ENCODE assay signal across 8 mouse cellular contexts in genomic region chr2:165883846-165884576, GRCm38 (mm10). TPM values are rescaled to one million over a fixed set of nuclear protein-coding genes. Genes with fewer than 3 reads are reported as not detected.
A peak's percentile ranks its signal among the peaks of the same experiment; 100 is the strongest.
DNase-seq lines count a peak whose midpoint lies in the region; ATAC-seq and TF ChIP-seq lines count a peak whose summit lies in the region.

No protein-coding gene starts in this region.

- no peak for TF ChIP-seq CTCF in heart, postnatal 0 days (IDR thresholded peaks at IDR 0.05; ENCODE audit: low read depth)
- TF ChIP-seq CTCF in lung, adult 2 months (IDR thresholded peaks at IDR 0.05; ENCODE audit: insufficient read depth, low read length), result no peak

- H3K9ac ChIP-seq in embryonic facial prominence, embryonic 13.5 days, result peak overlapping the region; percentile 74
- H3K9ac ChIP-seq in heart, postnatal 0 days (replicated peaks; ENCODE audit: low read depth, low read length), result peak overlapping the region; percentile 59

- H3K4me3 ChIP-seq in embryonic facial prominence, embryonic 13.5 days, result peak overlapping the region; percentile 37
- peak overlapping the region; percentile 26 for H3K4me3 ChIP-seq in heart, postnatal 0 days (ENCODE audit: low read depth, low read length)
- peak overlapping the region; percentile 45 for H3K4me3 ChIP-seq in lung, adult 2 months (replicated peaks; ENCODE audit: extremely low read depth, low read depth, low read length)

- no peaks in the 10 kb centered on the region for H3K9me3 ChIP-seq in embryonic facial prominence, embryonic 13.5 days
- no peaks in the 10 kb centered on the region for H3K9me3 ChIP-seq in heart, postnatal 0 days (replicated peaks; ENCODE audit: control insufficient read depth, low read length)

- peaks cover 99% of the 10 kb centered on the region for H3K4me1 ChIP-seq in embryonic facial prominence, embryonic 13.5 days
- H3K4me1 ChIP-seq in heart, postnatal 0 days (ENCODE audit: control insufficient read depth, insufficient read depth), result peaks cover 97% of the 10 kb centered on the region
- H3K4me1 ChIP-seq in lung, adult 2 months (ENCODE audit: control insufficient read depth, insufficient read depth, low read length), result peaks cover 70% of the 10 kb centered on the region

- H3K27ac ChIP-seq in embryonic facial prominence, embryonic 13.5 days, result peak overlapping the region; percentile 100
- peak overlapping the region; percentile 100 for H3K27ac ChIP-seq in heart, postnatal 0 days (ENCODE audit: low read depth)

- 0 out of 2 replicates have a peak, but pooled peaks have one; percentile 18 for TF ChIP-seq EP300 in heart, postnatal 0 days (IDR thresholded peaks at IDR 0.05; ENCODE audit: low read depth)

- no peak for ATAC-seq in embryonic facial prominence, embryonic 13.5 days (ENCODE audit: insufficient number of reproducible peaks, insufficient read depth, low FRiP score, low TSS enrichment, low read depth)
- 0 out of 2 replicates have a peak, but pooled peaks have one; percentile 10 for ATAC-seq in heart, postnatal 0 days (ENCODE audit: insufficient read depth, low read depth)
- ATAC-seq in granulocyte monocyte progenitor cell, adult 5-6 weeks (replicated peaks; ENCODE audit: poor library complexity, severe bottlenecking), result no peak

- 12% methylated on average over 11 of the region's 11 CpGs for WGBS in embryonic facial prominence, embryonic 13.5 days
- WGBS in heart, postnatal 0 days, result 2% methylated on average over 11 of the region's 11 CpGs
- WGBS in lung, adult 2 months, result 6% methylated on average over 11 of the region's 11 CpGs

- no peaks in the 10 kb centered on the region for H3K27me3 ChIP-seq in embryonic facial prominence, embryonic 13.5 days
- H3K27me3 ChIP-seq in heart, postnatal 0 days (ENCODE audit: control insufficient read depth, insufficient read depth, low read length), result no peaks in the 10 kb centered on the region

- 0 out of 2 replicates have a peak, but pooled peaks cover 3% of the 10 kb centered on the region for H3K36me3 ChIP-seq in embryonic facial prominence, embryonic 13.5 days
- H3K36me3 ChIP-seq in heart, postnatal 0 days (replicated peaks; ENCODE audit: control insufficient read depth, insufficient read depth, low read length), result no peaks in the 10 kb centered on the region

- peak overlapping the region; percentile 67 for H3K4me2 ChIP-seq in embryonic facial prominence, embryonic 13.5 days
- peak overlapping the region; percentile 58 for H3K4me2 ChIP-seq in heart, postnatal 0 days (ENCODE audit: low read depth, low read length)

- DNase-seq in 3T3-L1 (ENCODE audit: low read depth, low spot score), result peak; percentile 64
- DNase-seq in CD8-positive naive resting alpha-beta T cell, adult 2 months (ENCODE audit: low read depth in 2 of 2, low spot score in 2 of 2), result peak; percentile 15
- peak; percentile 65 for DNase-seq in heart, postnatal 0 days (ENCODE audit: low spot score)
- peak; percentile 48 to 83 for DNase-seq in kidney, postnatal 25 days
- peak; percentile 68 for DNase-seq in lung, adult 2 months
- DNase-seq in right cerebral cortex, postnatal 36 days (ENCODE audit: low spot score in 2 of 2), result peak; percentile 82 to 91

- TF ChIP-seq POLR2A in lung, adult 2 months (IDR thresholded peaks at IDR 0.05; ENCODE audit: borderline replicate concordance, extremely low read depth, low read depth, low read length), result peak; percentile 64; the same call in 1 of the 2 replicates

RNA-seq across cellular contexts. Expression of gene Zmynd8, which starts 14.8 kb away (rescaled TPM):
- polyA plus RNA-seq in embryonic facial prominence, embryonic 13.5 days (2015; fragmentation: Nextera tagmentation; extraction: Ambion mirVana), result 61.4 and 62.3 TPM in 2 replicates
- total RNA-seq in heart, postnatal 0 days (2014; rRNA removed; ENCODE audit: low replicate concordance), result 19.2 and 48.1 TPM in 2 replicates
- polyA plus RNA-seq in heart, postnatal 0 days (2015; fragmentation: Nextera tagmentation; extraction: Ambion mirVana), result 35.3 and 35.4 TPM in 2 replicates
- 25.3 and 29.8 TPM in 2 replicates for polyA plus RNA-seq in lung, adult 2 months (2012; rRNA removed)
- total RNA-seq in granulocyte monocyte progenitor cell, adult 5-6 weeks (2014; fragmentation: Nextera tagmentation), result 53.0 and 58.3 TPM in 2 replicates
- 32.2 and 33.7 TPM in 2 replicates for total RNA-seq in granulocyte monocyte progenitor cell, adult 5-6 weeks (2017)

Comparison
In these comparisons a context has a peak if more than half of its experiments do, and no peak if none do; other contexts are left out.
1. DNase-seq: peak in every context shown above with its lines; median percentile 86 in right cerebral cortex, postnatal 36 days; 68 in lung, adult 2 months; 66 in kidney, postnatal 25 days; 65 in heart, postnatal 0 days; 64 in 3T3-L1; 15 in CD8-positive naive resting alpha-beta T cell, adult 2 months.